Mouse (Mus musculus): ENCODE results near the gene Brd9.

GRCm38 (mm10) chr13:73907136-73907535 lies 30.5 kb upstream of the Brd9 start:
- TF ChIP-seq CTCF (IDR thresholded peaks at IDR 0.05; ENCODE audit: low read depth, low read length) (no peak), POLR2A (IDR thresholded peaks at IDR 0.05; ENCODE audit: insufficient read depth, low read length) (no peak), EP300 (IDR thresholded peaks at IDR 0.05; ENCODE audit: insufficient read depth, low read depth, low read length) (no peak)
